Mouse (Mus musculus) neural tube, embryonic 12.5 days (tissue): ENCODE measurements at regions not wholly inside any gene's neighbourhood (a gene's known extent, or its start where the extent isn't known, plus 50 kb on each side); places are given as distances from the start of the nearest gene placed in this dataset.
A peak's percentile ranks its signal among the peaks of the same experiment; 100 is the strongest.
"Not testable (repeated sequence)": the region's sequence is repeated elsewhere in the genome, so short reads cannot be mapped to it uniquely, and the experiment has no call there.

Experiments used
- ATAC-seq: fragments of 200-750 bp; cut with Nextera tagmentation; 2 replicates; pipeline ENCODE4 v1.8.0; 2017; ENCODE audit warnings: low read depth, mild to moderate bottlenecking, moderate TSS enrichment, moderate library complexity; ENCODE audit not compliant: low FRiP score
- H3K27ac ChIP-seq: fragments of 300-500 bp; sonication (generic); 2 replicates; pipeline ENCODE4 v1.5.1; 2016
- H3K27me3 ChIP-seq: fragments of 300-500 bp; sonication (generic); replicated peaks from 2 replicates; pipeline ENCODE4 v1.6.1; 2016; ENCODE audit warnings: mild to moderate bottlenecking
- H3K36me3 ChIP-seq: fragments of 300-500 bp; sonication (generic); 2 replicates; pipeline ENCODE4 v1.6.1; 2016; ENCODE audit warnings: mild to moderate bottlenecking
- H3K4me1 ChIP-seq: fragments of 300-500 bp; sonication (generic); 2 replicates; pipeline ENCODE4 v1.6.1; 2016
- H3K4me2 ChIP-seq: fragments of 300-500 bp; sonication (generic); replicated peaks from 2 replicates; pipeline ENCODE4 v1.6.1; 2016; ENCODE audit warnings: mild to moderate bottlenecking
- H3K4me3 ChIP-seq: fragments of 300-500 bp; sonication (generic); 2 replicates; pipeline ENCODE4 v1.5.1; 2016
- H3K9ac ChIP-seq: fragments of 300-500 bp; sonication (generic); 2 replicates; pipeline ENCODE4 v1.6.1; 2016; ENCODE audit warnings: mild to moderate bottlenecking
- H3K9me3 ChIP-seq: fragments of 300-500 bp; sonication (generic); 2 replicates; pipeline ENCODE4 v1.6.1; 2016; ENCODE audit warnings: mild to moderate bottlenecking
- WGBS: fragments of 180-500 bp; shearing (Covaris S2); methylation state at CpG from one replicate; pipeline ENCODE4 v1.1.7; 2016; 5-methylcytosine and 5-hydroxymethylcytosine counted together

GRCm38 (mm10) chr14:53806231-53806630 lies 447.7 kb downstream of the Dad1 start:
- no peak overlapping the region for H3K27ac ChIP-seq
- no peak overlapping the region for H3K4me3 ChIP-seq
- H3K4me1 ChIP-seq: no peaks in the 10 kb centered on the region
- no peak overlapping the region for H3K4me2 ChIP-seq
- no peaks in the 10 kb centered on the region for H3K9me3 ChIP-seq
- ATAC-seq: 0 out of 2 replicates have a peak, but pooled peaks have one; percentile 33
- 9% methylated on average over 3 of the region's 3 CpGs for whole genome bisulfite sequencing
- H3K36me3 ChIP-seq: no peaks in the 10 kb centered on the region
- H3K27me3 ChIP-seq: no peaks in the 10 kb centered on the region
- H3K9ac ChIP-seq: no peak overlapping the region

GRCm38 (mm10) chr14:53803698-53804620 lies 449.9 kb downstream of the Dad1 start:
- WGBS: 27% methylated on average over 17 of the region's 17 CpGs
- Histone ChIP-seq H3K27me3 (no peaks in the 10 kb centered on the region), H3K36me3 (no peaks in the 10 kb centered on the region), H3K9me3 (no peaks in the 10 kb centered on the region), H3K9ac (no peak overlapping the region), H3K4me1 (no peaks in the 10 kb centered on the region), H3K4me3 (no peak overlapping the region), H3K4me2 (peak overlapping the region; percentile 30), H3K27ac (no peak overlapping the region)
- peak; percentile 85 for ATAC-seq

- Histone ChIP-seq H3K4me3 (no peak overlapping the region), H3K27ac (no peak overlapping the region), H3K36me3 (no peaks in the 10 kb centered on the region), H3K27me3 (no peaks in the 10 kb centered on the region), H3K4me1 (no peaks in the 10 kb centered on the region), H3K4me2 (no peak overlapping the region), H3K9me3 (no peaks in the 10 kb centered on the region), H3K9ac (no peak overlapping the region)
- 95% methylated on average over 3 of the region's 3 CpGs for WGBS
- ATAC-seq: no peak
Observed at GRCm38 (mm10) chr14:53802547-53802946, 451.4 kb downstream of the Dad1 start.

- no peaks in the 10 kb centered on the region for H3K4me1 ChIP-seq
- H3K36me3 ChIP-seq: no peaks in the 10 kb centered on the region
- no peak overlapping the region for H3K4me2 ChIP-seq
- 89% methylated on average over 11 of the region's 11 CpGs for WGBS
- no peak overlapping the region for H3K9ac ChIP-seq
- H3K27ac ChIP-seq: no peak overlapping the region
- no peak for ATAC-seq
- H3K9me3 ChIP-seq: no peaks in the 10 kb centered on the region
- no peak overlapping the region for H3K4me3 ChIP-seq
- no peaks in the 10 kb centered on the region for H3K27me3 ChIP-seq
Observed at GRCm38 (mm10) chr14:53800508-53801136, 453.3 kb downstream of the Dad1 start.

GRCm38 (mm10) chr14:53795160-53795559 lies 458.7 kb downstream of the Dad1 start:
- not testable (repeated sequence) for ATAC-seq, H3K4me2 ChIP-seq, H3K36me3 ChIP-seq, H3K27ac ChIP-seq, H3K4me3 ChIP-seq, H3K9ac ChIP-seq, H3K27me3 ChIP-seq, H3K4me1 ChIP-seq, H3K9me3 ChIP-seq
- WGBS: 64% methylated on average over 1 of the region's 1 CpGs

GRCm38 (mm10) chr14:53794527-53794926 lies 459.4 kb downstream of the Dad1 start:
- WGBS: 81% methylated on average over 5 of the region's 5 CpGs
- Histone ChIP-seq H3K36me3 (no peaks in the 10 kb centered on the region), H3K27me3 (no peaks in the 10 kb centered on the region), H3K9ac (no peak overlapping the region), H3K4me2 (no peak overlapping the region), H3K4me3 (no peak overlapping the region), H3K9me3 (no peaks in the 10 kb centered on the region), H3K4me1 (no peaks in the 10 kb centered on the region), H3K27ac (no peak overlapping the region)
- no peak for ATAC-seq

GRCm38 (mm10) chr14:53792432-53792831 lies 461.5 kb downstream of the Dad1 start:
- not testable (repeated sequence) for H3K36me3 ChIP-seq, H3K9me3 ChIP-seq, H3K9ac ChIP-seq, H3K4me2 ChIP-seq, H3K27ac ChIP-seq, H3K27me3 ChIP-seq, H3K4me3 ChIP-seq, ATAC-seq, H3K4me1 ChIP-seq
- WGBS: 84% methylated on average over 1 of the region's 1 CpGs

- not testable (repeated sequence) for H3K27ac ChIP-seq, H3K4me3 ChIP-seq, H3K4me2 ChIP-seq, H3K4me1 ChIP-seq, H3K27me3 ChIP-seq, H3K36me3 ChIP-seq, H3K9me3 ChIP-seq, ATAC-seq, H3K9ac ChIP-seq
- WGBS: 76% methylated on average over 2 of the region's 2 CpGs
Observed at GRCm38 (mm10) chr14:53785547-53785946, 468.4 kb downstream of the Dad1 start.

- Histone ChIP-seq H3K9ac (no peak overlapping the region), H3K4me2 (no peak overlapping the region), H3K36me3 (no peaks in the 10 kb centered on the region), H3K4me1 (no peaks in the 10 kb centered on the region), H3K4me3 (no peak overlapping the region), H3K27ac (no peak overlapping the region), H3K27me3 (no peaks in the 10 kb centered on the region), H3K9me3 (no peaks in the 10 kb centered on the region)
- no peak for ATAC-seq
- WGBS: 83% methylated on average over 3 of the region's 3 CpGs
Observed at GRCm38 (mm10) chr14:53777375-53777774, 476.5 kb downstream of the Dad1 start.

- not testable (repeated sequence) for H3K27ac ChIP-seq, H3K4me3 ChIP-seq, H3K9ac ChIP-seq, H3K4me2 ChIP-seq, ATAC-seq, H3K4me1 ChIP-seq, H3K9me3 ChIP-seq, H3K36me3 ChIP-seq, H3K27me3 ChIP-seq
- WGBS: 68% methylated on average over 1 of the region's 1 CpGs
Observed at GRCm38 (mm10) chr14:53776717-53777116, 477.2 kb downstream of the Dad1 start.

- not testable (repeated sequence) for H3K9ac ChIP-seq, H3K9me3 ChIP-seq, H3K4me2 ChIP-seq, H3K27me3 ChIP-seq, H3K4me3 ChIP-seq, ATAC-seq, H3K27ac ChIP-seq, H3K4me1 ChIP-seq, H3K36me3 ChIP-seq
- WGBS: 81% methylated on average over 6 of the region's 6 CpGs
Observed at GRCm38 (mm10) chr14:53766501-53766900, 487.4 kb downstream of the Dad1 start.

- 92% methylated on average over 1 of the region's 1 CpGs for whole genome bisulfite sequencing
Observed at GRCm38 (mm10) chr14:53765918-53766317, 488.0 kb downstream of the Dad1 start.

More at GRCm38 (mm10) chr14:53765918-53766317, 488.0 kb downstream of the Dad1 start:
- H3K4me1 ChIP-seq, H3K27ac ChIP-seq, H3K9me3 ChIP-seq, H3K9ac ChIP-seq, H3K27me3 ChIP-seq, H3K36me3 ChIP-seq, H3K4me3 ChIP-seq, ATAC-seq, H3K4me2 ChIP-seq: not testable (repeated sequence)
